Mouse (Mus musculus) CH12.LX (cell line): ENCODE data around the gene Hyal2. TPM values are rescaled to one million over a fixed set of nuclear protein-coding genes. Genes with fewer than 3 reads are reported as not detected.
A peak's percentile ranks its signal among the peaks of the same experiment; 100 is the strongest.

Experiments used
- DNase-seq: peaks from one replicate; pipeline ENCODE4 v3.0.0-alpha.2; 2013; ENCODE audit errors: extremely low read depth
- H3K27ac ChIP-seq: 2 replicates; pipeline ENCODE4 v1.5.1; 2012; ENCODE audit warnings: low read depth, mild to moderate bottlenecking, control low read depth, moderate library complexity; ENCODE audit not compliant: insufficient read depth
- H3K27me3 ChIP-seq: replicated peaks from 2 replicates; pipeline ENCODE3; 2012; ENCODE audit warnings: inconsistent platforms
- H3K36me3 ChIP-seq, 2 experiments: replicated peaks in 1 of 2; 2 replicates each; pipeline versions ENCODE3 to v1.6.1; 2012; ENCODE audit warnings: inconsistent platforms in 1 of 2, low read length in 1 of 2, mild to moderate bottlenecking in 1 of 2, mixed read lengths in 1 of 2, moderate library complexity in 1 of 2; ENCODE audit not compliant: control insufficient read depth in 1 of 2, insufficient read depth in 1 of 2
- H3K4me1 ChIP-seq, 2 experiments: 2 replicates each; pipeline ENCODE4 v1.6.1; 2012; ENCODE audit warnings: inconsistent platforms in 1 of 2, moderate library complexity in 1 of 2; ENCODE audit not compliant: insufficient read depth in 2 of 2, control insufficient read depth in 1 of 2
- H3K4me2 ChIP-seq: 2 replicates; pipeline ENCODE4 v1.6.1; 2012; ENCODE audit warnings: low read depth, mild to moderate bottlenecking, control low read depth; ENCODE audit not compliant: poor library complexity, insufficient read depth, severe bottlenecking
- H3K4me3 ChIP-seq, 3 experiments: fragments of 150-350 bp in 1 of 3; sonication (generic) in 1 of 3; replicated peaks in 1 of 3; 2 replicates each; pipeline versions ENCODE3 to v1.5.1; 2011 to 2012; ENCODE audit warnings: low read depth in 2 of 3, low read length in 2 of 3, mild to moderate bottlenecking in 2 of 3, moderate library complexity in 2 of 3, control low read depth in 1 of 3, improper control_type of control experiment in 1 of 3, inconsistent platforms in 1 of 3, mixed read lengths in 1 of 3; ENCODE audit not compliant: poor library complexity in 1 of 3
- H3K79me2 ChIP-seq: replicated peaks from 2 replicates; pipeline ENCODE4 v1.6.1; 2012; ENCODE audit warnings: mild to moderate bottlenecking, moderate library complexity; ENCODE audit not compliant: control insufficient read depth, poor library complexity, insufficient read depth, severe bottlenecking; ENCODE audit errors: extremely low read depth
- H3K9ac ChIP-seq: 2 replicates; pipeline ENCODE4 v1.6.1; 2012; ENCODE audit warnings: low read depth, mild to moderate bottlenecking, control low read depth, moderate library complexity; ENCODE audit not compliant: insufficient read depth
- H3K9me3 ChIP-seq: replicated peaks from 2 replicates; pipeline ENCODE3; 2012; ENCODE audit warnings: low read length, inconsistent platforms, mixed read lengths
- BHLHE40 ChIP-seq: IDR thresholded peaks from 2 replicates; pipeline ENCODE4 v1.6.1; 2011; ENCODE audit warnings: mild to moderate bottlenecking, low read depth, low read length, improper control_type of control experiment
- CHD1 ChIP-seq: IDR thresholded peaks from 2 replicates; pipeline ENCODE4 v1.6.1; 2012; ENCODE audit warnings: low read depth, low read length, improper control_type of control experiment, inconsistent platforms
- CTCF ChIP-seq, 2 experiments: IDR thresholded peaks in 1 of 2; conservative IDR thresholded peaks in 1 of 2; 2 replicates each; pipeline ENCODE4 v1.5.1; 2011 to 2012; ENCODE audit warnings: low read depth in 2 of 2, low read length in 2 of 2, improper control_type of control experiment in 1 of 2, inconsistent platforms in 1 of 2, mild to moderate bottlenecking in 1 of 2, moderate library complexity in 1 of 2
- E2F4 ChIP-seq: IDR thresholded peaks from 2 replicates; pipeline ENCODE4 v1.6.1; 2011; ENCODE audit warnings: low read depth, low read length, improper control_type of control experiment; ENCODE audit not compliant: insufficient replicate concordance
- EP300 ChIP-seq: IDR thresholded peaks from 2 replicates; pipeline ENCODE4 v1.6.1; 2011; ENCODE audit warnings: low read length, improper control_type of control experiment
- HCFC1 ChIP-seq: IDR thresholded peaks from 2 replicates; pipeline ENCODE4 v1.6.1; 2012; ENCODE audit warnings: low read depth, mild to moderate bottlenecking, inconsistent platforms, low read length, improper control_type of control experiment
- IRF4 ChIP-seq: IDR thresholded peaks from 2 replicates; pipeline ENCODE4 v1.6.1; 2014; ENCODE audit warnings: low read depth, mild to moderate bottlenecking, inconsistent platforms, low read length, improper control_type of control experiment
- JUN ChIP-seq: IDR thresholded peaks from 2 replicates; pipeline ENCODE4 v1.6.1; 2011; ENCODE audit warnings: low read depth, mild to moderate bottlenecking, low read length, improper control_type of control experiment, moderate library complexity; ENCODE audit not compliant: insufficient read depth
- JUND ChIP-seq: conservative IDR thresholded peaks from 2 replicates; pipeline ENCODE4 v1.6.1; 2011; ENCODE audit warnings: low read depth, low read length, improper control_type of control experiment
- KAT2A ChIP-seq: IDR thresholded peaks from 2 replicates; pipeline ENCODE4 v1.6.1; 2012; ENCODE audit warnings: low read length, improper control_type of control experiment, inconsistent platforms; ENCODE audit not compliant: insufficient replicate concordance
- MAFK ChIP-seq: IDR thresholded peaks from 2 replicates; pipeline ENCODE4 v1.6.1; 2011; ENCODE audit warnings: low read length, improper control_type of control experiment; ENCODE audit not compliant: insufficient replicate concordance
- MAX ChIP-seq: IDR thresholded peaks from 2 replicates; pipeline ENCODE4 v1.6.1; 2011; ENCODE audit warnings: low read length, improper control_type of control experiment
- MAZ ChIP-seq: IDR thresholded peaks from 2 replicates; pipeline ENCODE4 v1.6.1; 2012; ENCODE audit warnings: low read depth, mild to moderate bottlenecking, inconsistent platforms, low read length, improper control_type of control experiment, moderate library complexity
- MXI1 ChIP-seq: IDR thresholded peaks from 2 replicates; pipeline ENCODE4 v1.6.1; 2011; ENCODE audit warnings: mild to moderate bottlenecking, low read depth, low read length, improper control_type of control experiment
- MYC ChIP-seq: IDR thresholded peaks from 2 replicates; pipeline ENCODE4 v1.6.1; 2011; ENCODE audit warnings: low read depth, mild to moderate bottlenecking, improper control_type of control experiment, low read length
- NELFE ChIP-seq: IDR thresholded peaks from 2 replicates; pipeline ENCODE4 v1.6.1; 2011; ENCODE audit warnings: low read depth, low read length, improper control_type of control experiment
- POLR2A ChIP-seq: IDR thresholded peaks from 2 replicates; pipeline ENCODE4 v1.6.1; 2011; ENCODE audit warnings: low read depth, mild to moderate bottlenecking, improper control_type of control experiment, low read length
- POLR2AphosphoS2 ChIP-seq: IDR thresholded peaks from 2 replicates; pipeline ENCODE4 v1.6.1; 2011; ENCODE audit warnings: low read depth, low read length, improper control_type of control experiment
- RAD21 ChIP-seq: IDR thresholded peaks from 2 replicates; pipeline ENCODE4 v1.6.1; 2011; ENCODE audit warnings: low read depth, mild to moderate bottlenecking, low read length, improper control_type of control experiment, moderate library complexity
- SIN3A ChIP-seq: IDR thresholded peaks from 2 replicates; pipeline ENCODE4 v1.6.1; 2012; ENCODE audit warnings: low read length, improper control_type of control experiment, inconsistent platforms
- TCF12 ChIP-seq: IDR thresholded peaks from 2 replicates; pipeline ENCODE4 v1.6.1; 2014; ENCODE audit warnings: low read depth, mild to moderate bottlenecking, inconsistent platforms, low read length, improper control_type of control experiment
- ZKSCAN1 ChIP-seq: IDR thresholded peaks from 2 replicates; pipeline ENCODE4 v1.6.1; 2012; ENCODE audit warnings: low read depth, inconsistent platforms, low read length, improper control_type of control experiment, borderline replicate concordance
- ZNF384 ChIP-seq: IDR thresholded peaks from 2 replicates; pipeline ENCODE4 v1.6.1; 2012; ENCODE audit warnings: low read depth, low read length, improper control_type of control experiment, inconsistent platforms
- dilution Hi-C: fragments of 300-500 bp; cut with MboI; formaldehyde crosslinking; loops from 2 replicates; pipeline ENCODE4 v1.14.3; 2020; ENCODE audit warnings: low sequenced_read_pairs; ENCODE audit not compliant: extremely low pct_unique_long_range_greater_than_20kb, extremely low pct_ligation_motif_present
- in situ Hi-C: fragments of 300-500 bp; cut with MboI; formaldehyde crosslinking; loops from 3 replicates; pipeline ENCODE4 v1.14.3; 2019; ENCODE audit warnings: low sequenced_read_pairs, low pct_ligation_motif_present, low pct_unique_long_range_greater_than_20kb, mixed read lengths
- polyA plus RNA-seq: library from polyadenylated mRNA; unstranded; fragments of >175 nt; gene quantifications from 2 replicates; pipeline ENCODE4 v1.2.1, GENCODE M21; 2012; ENCODE audit warnings: low read depth; ENCODE audit not compliant: insufficient read length
- total RNA-seq, 2 experiments: library from RNA; depleted of rRNA; stranded (reverse); fragments of 300-350 nt in 1 of 2; fragments of >200 nt in 1 of 2; gene quantifications; 2 replicates each; pipeline ENCODE4 v1.2.3; 2012 to 2014

Hyal2 gene
- total and polyA plus RNA-seq, 3 experiments = 16.4 to 30.9 (median 26.8) TPM

- Histone ChIP-seq H3K27ac (no peak overlapping the region), H3K9ac (no peak overlapping the region), H3K9me3 (no peaks in the 10 kb centered on the region), H3K36me3 (peaks cover 14 to 31% of the 10 kb centered on the region in 2 experiments), H3K4me2 (no peak overlapping the region; the same call in 1 of the 2 replicates), H3K79me2 (peaks cover 29% of the 10 kb centered on the region), H3K4me3 (peak overlapping the region in 1 of 3 experiments; percentile 81), H3K4me1 (peaks cover 10 to 33% of the 10 kb centered on the region in 2 experiments), H3K27me3 (no peaks in the 10 kb centered on the region)
- no peak for TF ChIP-seq RAD21
- no peak for TF ChIP-seq MYC
- TF ChIP-seq ZKSCAN1 = no peak
- TF ChIP-seq BHLHE40 = no peak
- no peak for TF ChIP-seq JUND
- TF ChIP-seq IRF4 = no peak
- TF ChIP-seq MAZ = no peak
- DNase-seq = no peak
- dilution Hi-C loops = no loop called here
- in situ Hi-C loops = no loop called here
Observed at GRCm38 (mm10) chr9:107552690-107553393, 14.9 kb upstream of the Hyal2 start.

- peaks cover 10 to 30% of the 10 kb centered on the region in 2 experiments for H3K4me1 ChIP-seq
- H3K4me2 ChIP-seq = peak overlapping the region; percentile 77
- dilution Hi-C loops = no loop called here
- in situ Hi-C loops = no loop called here
- no peaks in the 10 kb centered on the region for H3K27me3 ChIP-seq
- no peak overlapping the region for H3K27ac ChIP-seq
- peaks cover 21 to 40% of the 10 kb centered on the region in 2 experiments for H3K36me3 ChIP-seq
- DNase-seq = no peak
- H3K79me2 ChIP-seq = peaks cover 29% of the 10 kb centered on the region
- no peaks in the 10 kb centered on the region for H3K9me3 ChIP-seq
- H3K9ac ChIP-seq = peak overlapping the region; percentile 62
- H3K4me3 ChIP-seq = peak overlapping the region; percentile 68 to 81 (median 69)
- TF ChIP-seq TCF12 (no peak), CTCF (conservative IDR thresholded peaks at IDR 0.05 in 1 of 2, IDR thresholded peaks at IDR 0.05 in 1 of 2; ENCODE audit: low read depth in 2 of 2, low read length in 2 of 2) (no peak), MAX (no peak), MYC (no peak), MXI1 (no peak), HCFC1 (no peak), POLR2A (no peak), CHD1 (no peak), NELFE (no peak), ZNF384 (no peak), POLR2AphosphoS2 (no peak), E2F4 (no peak), EP300 (no peak), IRF4 (no peak), KAT2A (no peak), BHLHE40 (no peak), JUN (no peak), SIN3A (no peak), MAFK (no peak)
Observed at GRCm38 (mm10) chr9:107553541-107554318, 14.0 kb upstream of the Hyal2 start.
